Mouse (Mus musculus): ENCODE results near the gene Eef1akmt3.
"Not testable (repeated sequence)": the region's sequence is repeated elsewhere in the genome, so short reads cannot be mapped to it uniquely, and the experiment has no call there.

Eef1akmt3 gene

DNA sequence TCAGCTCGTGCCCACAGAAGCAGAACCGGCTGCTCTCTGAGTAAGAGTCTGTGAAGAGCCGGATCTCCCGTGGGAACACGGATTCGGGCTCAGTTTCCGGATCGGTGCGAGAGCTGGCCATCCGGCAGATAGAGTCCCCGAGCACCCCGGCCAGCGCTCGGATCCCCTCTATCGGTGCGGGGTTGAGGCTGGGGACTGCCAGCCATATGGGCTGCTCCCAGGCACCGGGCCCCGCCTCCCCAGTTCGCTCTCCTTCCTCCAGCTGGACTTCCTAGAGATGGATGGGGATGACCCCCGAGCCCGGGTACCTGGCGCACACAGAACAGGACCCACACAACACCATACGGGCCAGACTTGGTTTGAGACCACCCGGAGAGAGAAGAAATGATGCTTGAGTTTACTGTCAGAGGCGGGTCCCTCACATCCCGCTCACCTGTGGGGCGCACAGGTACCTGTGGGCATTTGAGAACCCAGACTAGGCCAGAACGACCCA, at the start of gene Eef1akmt3, which contains the start of gene Mettl1:
TSS of gene Eef1akmt3 (minus strand) at position 240 of the 493 bp plus-strand sequence.
TSS of gene Mettl1 (plus strand) at position 141 of the 493 bp plus-strand sequence.
- DNase-seq, result no peak

DNA sequence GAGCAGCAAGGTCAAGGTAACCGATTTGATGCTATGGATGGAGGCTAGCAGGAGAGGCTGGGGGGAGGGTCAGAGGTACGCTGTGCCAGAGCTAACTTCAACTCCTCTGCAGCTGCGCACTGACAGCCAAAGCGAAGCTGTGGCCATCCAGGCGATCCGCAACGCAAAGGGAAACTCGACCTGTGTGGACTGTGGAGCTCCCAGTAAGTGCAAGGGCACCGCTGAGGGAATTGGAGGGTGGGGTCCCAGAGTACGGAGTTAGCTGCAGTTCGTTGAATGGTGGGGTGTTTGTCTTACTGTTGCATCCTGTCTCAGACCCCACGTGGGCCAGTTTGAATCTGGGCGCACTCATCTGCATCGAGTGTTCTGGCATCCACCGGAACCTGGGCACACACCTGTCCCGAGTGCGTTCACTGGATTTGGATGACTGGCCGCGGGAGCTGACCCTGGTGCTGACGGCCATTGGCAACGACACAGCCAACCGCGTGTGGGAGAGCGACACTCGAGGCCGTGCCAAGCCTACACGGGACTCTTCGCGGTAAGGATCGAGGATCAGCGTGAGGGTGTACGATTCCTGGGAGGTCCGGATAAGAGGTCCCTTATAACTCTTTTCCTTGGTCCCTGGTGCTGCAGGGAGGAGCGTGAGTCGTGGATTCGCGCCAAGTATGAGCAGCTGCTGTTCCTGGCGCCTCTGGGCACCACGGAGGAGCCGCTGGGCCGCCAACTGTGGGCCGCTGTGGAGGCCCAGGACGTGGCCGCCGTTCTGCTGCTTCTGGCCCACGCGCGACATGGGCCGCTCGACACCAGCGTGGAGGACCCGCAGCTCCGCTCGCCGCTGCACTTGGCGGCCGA, 49.5 kb upstream of the Eef1akmt3 start:
- DNase-seq, result no peak

DNA sequence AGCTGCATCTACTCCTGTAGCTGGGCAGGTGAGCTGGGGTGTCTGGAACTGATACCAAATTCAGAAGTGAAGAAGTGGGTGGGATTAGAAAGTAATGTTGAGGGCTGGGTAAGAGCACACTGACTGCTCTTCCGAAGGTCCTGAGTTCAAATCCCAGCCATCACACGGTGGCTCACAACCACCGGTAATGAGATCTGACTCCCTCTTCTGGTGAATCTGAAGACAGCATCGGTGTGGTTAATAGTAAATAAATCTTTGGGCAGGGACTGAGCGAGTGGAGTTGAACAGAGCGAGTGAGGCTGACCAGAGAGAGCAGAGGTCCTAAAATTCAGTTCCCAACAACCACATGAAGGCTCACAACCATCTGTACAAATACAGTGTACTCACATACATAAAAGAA, 44.3 kb upstream of the Eef1akmt3 start:
- peak; percentile 24 for DNase-seq

DNA sequence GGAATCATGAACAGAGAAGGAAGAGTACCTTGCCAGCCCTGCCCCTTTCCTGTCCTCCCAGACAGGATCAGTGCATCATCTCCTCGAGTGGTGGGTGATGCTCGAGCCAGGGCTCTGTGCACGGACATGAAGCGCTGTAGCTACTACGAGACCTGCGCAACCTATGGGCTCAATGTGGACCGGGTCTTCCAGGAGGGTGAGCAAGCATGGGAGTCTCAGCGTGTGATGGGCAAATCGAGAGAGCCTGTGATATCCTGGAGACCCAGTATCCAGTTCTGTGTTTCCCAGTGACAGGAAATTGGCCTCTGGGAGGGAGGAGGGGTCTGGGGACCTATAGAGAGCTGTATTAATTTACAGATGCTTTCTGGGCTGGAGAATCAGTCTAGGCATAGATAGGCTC, 43.7 kb upstream of the Eef1akmt3 start:
- DNase-seq, result no peak

DNA sequence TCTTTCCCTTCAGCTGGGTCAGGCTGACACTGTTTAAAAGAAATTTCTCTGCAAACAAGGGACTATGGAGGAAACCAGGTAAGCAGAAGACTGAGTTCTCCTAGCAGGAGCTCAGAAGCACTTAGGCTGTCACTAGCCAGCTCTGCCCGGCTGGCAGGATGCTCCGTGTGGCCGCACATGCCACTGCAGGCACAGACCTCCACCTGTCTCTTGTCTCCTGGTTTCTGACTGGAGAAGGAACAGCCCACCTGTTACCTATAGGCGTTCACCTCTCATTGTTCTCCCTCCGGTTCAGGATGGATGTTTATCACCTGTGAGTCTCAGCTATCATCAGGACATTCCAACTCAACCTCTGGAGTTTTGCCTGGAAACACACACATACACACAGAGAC, 42.6 kb upstream of the Eef1akmt3 start:
- DNase-seq, result peak; percentile 59

DNA sequence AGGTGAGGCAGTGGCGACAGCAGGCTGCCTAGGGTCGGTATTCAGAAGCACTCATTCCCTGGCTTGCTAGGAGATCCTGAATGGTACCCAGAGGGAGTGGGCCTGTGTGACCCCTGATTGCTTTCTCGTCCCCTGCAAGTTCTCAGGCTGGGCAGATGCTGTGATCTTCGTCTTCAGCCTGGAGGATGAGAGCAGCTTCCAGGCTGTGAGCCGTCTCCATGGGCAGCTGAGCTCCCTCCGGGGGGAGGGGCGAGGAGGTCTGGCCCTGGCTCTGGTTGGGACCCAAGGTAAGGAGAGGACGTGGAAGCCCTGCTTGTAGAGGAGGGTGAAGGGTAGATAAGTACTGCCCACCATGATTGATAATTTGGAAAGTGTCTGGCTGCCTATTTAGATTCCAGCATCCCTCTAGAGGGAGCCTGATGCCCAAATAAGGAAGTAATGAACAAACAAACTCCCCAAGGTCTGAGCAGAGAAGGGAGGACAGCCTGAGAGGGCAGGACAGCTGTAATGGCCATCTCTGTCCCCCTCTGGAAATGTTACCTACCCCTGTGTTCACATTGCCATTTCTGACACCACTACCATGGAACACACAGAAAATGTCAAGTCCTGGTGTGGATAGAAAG, 42.1 kb upstream of the Eef1akmt3 start:
- DNase-seq, result peak; percentile 46

DNA sequence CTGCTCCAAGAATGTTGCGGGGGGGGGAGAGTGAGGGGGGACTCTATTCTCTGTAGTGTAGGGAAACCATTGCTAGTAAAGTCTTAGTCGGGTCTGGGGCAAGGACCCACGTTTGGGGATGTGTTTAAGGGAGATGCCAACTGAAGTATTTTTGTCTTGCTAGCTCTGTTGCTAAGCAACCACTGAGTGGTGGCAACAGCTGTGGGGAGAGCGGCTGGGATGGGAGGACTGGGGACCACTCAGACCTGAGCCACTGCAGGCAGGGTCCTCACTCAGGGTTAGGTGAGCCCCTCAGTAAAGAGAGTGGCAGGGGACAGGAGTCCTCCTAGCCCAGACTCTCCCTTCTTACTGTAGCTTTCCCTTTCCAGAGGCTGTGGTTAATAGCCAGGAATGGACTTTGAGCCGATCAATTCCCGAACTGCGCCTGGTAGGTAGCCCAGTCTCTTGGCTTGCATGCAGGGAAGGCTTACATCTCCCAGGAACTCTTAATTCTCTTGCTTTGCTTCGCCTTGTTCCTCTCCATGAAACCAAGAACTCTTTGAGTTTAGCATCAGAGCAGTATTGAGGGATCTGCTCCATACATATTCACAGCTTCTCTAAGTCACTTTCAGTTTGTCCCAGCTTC, 40.8 kb upstream of the Eef1akmt3 start:
- DNase-seq, result no peak

DNA sequence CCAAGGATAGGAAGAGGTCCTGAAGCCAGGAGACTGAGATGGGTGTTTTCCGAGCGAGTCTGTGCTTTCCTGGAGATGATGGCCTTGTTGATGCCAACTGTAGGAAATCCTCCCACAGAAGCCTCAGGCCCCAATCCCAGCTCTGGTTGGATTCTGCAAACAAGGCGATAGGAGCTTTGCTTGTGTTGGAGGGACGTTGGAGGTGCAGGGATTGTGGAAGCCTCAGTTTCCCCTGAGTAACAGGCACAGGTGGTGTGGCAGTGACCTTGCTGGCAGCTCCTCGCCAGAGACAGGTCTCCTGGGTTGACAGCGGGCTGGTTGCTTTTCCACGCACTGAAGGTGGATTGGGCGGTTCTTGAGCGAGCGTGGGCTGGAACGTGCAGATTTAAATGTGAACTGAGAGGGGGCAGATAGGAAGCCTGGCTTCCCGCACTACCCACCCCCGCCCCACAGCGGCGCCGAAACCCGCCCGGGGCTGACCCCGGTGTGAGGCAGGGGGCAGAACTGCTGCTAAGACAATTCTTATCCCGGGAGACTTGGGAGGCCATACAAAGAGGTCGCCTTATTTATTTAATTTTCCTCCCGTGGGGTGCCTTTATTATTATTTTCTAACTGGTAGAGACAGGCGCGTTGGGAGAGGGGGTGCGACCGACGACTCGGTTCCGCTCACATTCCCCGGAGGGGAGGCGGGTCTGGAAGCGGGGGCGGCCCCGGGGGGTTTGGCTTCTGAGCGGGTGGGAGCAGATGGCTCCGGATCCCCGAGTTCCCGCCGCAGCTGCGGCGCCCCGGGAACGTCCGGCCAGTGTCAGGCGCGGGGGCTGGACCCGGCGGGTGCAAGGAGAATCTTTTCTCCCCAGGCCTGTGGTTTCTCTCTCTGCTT, 39.8 kb upstream of the Eef1akmt3 start:
- peak; percentile 77 for DNase-seq

DNA sequence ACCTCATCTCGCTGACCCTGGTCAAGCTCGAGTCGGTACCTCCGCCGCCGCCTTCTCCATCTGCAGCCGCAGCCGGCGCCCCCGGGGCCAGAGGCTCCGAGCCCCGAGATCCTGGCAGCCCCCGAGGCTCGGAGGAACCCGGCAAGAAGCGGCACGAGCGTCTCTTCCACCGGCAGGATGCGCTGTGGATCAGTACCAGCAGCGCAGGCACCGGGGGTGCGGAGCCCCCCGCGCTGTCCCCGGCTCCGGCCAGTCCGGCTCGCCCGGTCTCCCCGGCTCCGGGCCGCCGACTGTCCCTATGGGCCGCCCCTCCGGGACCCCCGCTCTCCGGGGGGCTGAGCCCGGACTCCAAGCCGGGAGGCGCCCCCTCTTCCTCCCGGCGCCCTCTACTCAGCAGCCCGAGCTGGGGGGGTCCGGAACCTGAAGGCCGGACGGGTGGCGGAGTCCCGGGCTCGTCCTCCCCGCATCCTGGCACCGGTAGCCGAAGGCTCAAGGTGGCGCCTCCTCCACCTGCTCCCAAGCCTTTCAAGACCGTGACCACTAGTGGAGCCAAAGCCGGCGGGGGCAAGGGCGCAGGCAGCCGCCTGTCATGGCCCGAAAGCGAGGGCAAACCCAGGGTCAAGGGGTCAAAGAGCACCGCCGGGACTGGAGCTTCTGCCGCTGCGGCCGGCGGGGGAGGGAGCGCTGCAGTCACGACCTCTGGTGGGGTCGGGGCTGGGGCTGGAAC, 38.5 kb upstream of the Eef1akmt3 start:
- peak; percentile 77 for DNase-seq

DNA sequence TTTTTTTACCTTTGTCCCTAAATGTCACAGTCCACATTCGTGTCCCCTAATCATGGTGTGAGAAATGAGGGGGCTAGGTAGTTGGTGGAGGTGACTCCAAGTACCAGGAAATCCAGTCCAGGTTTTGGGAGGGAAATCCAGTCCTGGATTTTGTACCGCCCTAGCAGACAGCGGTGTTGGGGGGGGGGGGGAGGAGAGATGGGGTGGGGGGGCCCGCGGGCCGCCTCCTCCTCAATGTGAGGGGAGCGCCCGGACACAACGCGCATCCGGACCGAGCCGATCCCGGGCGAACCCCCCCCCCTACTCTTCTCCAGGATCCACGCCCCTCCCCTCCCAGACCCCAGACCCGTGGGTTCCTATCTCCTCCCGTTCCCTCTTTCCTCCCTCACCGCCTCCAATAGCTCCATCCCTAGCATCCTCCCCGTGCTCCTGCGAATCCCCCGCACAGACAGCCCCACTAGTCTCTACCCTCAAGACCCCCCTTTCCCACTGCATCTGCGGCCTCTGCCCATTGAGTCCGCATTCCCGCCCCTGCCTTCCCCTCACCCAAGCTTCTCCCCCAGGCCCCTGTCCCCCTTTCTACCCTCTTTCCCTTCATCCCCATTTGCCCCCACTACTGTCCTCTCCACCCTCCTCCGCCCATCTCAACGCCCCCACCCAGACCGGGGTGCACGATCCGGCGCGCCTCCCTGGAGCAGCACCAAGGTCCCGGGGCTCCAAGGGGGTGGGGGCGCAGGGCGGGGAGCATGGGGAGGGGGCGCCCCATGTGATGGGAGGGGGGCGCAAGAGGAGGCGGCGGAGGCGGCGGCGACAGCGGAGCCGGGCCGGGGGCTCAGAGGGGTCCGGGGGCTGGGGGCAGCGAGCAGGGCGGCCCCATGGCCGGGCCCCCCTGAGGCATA, 37.6 kb upstream of the Eef1akmt3 start:
- peak; percentile 83 for DNase-seq

DNA sequence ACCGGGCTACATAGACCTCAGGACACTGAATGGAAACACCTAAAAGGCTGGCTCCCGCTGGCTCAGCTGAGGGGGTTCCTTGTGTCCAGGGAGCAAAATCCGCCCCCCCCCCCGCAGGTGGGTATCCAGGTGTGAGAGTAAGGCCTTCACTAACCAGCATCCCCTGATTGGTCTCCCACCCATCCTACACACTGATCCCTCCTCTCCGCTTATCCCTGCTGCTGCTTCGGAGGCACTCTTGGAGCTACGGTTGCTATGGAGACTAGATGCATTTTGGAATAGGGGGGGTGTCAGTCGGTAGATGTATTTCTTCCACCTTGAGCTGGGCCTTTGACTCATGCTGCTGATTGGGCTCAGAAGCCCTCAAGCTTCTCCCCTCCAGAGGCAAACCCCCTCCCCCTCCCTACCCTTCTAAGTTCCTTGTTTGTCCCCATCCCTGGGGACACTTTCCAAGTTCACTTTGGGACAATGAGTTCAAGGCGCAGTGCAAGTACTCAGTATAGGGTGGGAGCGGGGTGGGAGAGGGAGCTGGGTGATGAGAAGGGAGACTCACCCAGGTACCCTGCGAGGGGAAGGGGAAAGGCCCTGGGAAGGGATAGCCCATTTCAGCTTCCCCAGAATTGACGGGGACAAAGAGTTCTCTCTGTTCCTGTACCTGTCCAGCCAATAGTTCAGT, 36.8 kb upstream of the Eef1akmt3 start:
- DNase-seq, result no peak

DNA sequence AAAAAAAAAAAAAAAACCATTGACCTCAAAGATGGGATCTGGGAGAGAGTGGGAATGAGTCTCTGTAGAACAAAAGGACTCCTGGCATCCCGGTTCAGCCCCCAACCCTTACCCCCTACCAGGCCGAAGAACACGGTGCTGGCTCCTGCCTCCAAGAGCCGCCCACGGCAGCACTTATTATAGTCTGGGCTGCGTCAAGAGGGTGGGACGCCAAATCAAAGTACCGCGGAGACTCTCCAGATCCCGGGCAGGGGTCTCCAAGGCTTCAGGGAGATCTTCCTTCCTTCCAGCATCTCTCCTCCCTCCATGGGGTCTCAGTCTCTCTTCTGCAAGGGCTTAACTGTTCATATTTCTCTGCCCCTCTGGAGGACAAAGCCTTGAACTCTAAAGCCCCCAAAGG, 36.2 kb upstream of the Eef1akmt3 start:
- DNase-seq, result no peak

DNA sequence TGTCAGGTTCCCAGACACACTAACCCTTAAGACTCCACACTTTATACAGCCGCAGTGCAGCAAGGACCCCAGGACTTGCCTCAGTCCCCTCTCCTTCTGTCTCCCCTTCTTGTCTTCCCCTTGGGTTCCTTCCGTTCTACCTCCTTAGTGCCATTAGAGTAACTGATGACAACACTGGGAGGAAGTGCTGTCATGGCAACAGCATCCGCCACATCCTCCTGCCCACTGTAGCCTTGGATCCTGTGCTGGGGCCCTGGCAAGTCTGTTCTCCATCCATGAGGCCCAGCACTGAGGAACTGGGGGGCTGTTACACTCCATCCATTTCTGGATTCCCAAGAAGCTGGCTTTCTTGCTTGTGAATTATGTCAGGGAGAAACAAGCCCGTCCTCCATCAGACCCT, 34.8 kb upstream of the Eef1akmt3 start:
- no peak for DNase-seq

DNA sequence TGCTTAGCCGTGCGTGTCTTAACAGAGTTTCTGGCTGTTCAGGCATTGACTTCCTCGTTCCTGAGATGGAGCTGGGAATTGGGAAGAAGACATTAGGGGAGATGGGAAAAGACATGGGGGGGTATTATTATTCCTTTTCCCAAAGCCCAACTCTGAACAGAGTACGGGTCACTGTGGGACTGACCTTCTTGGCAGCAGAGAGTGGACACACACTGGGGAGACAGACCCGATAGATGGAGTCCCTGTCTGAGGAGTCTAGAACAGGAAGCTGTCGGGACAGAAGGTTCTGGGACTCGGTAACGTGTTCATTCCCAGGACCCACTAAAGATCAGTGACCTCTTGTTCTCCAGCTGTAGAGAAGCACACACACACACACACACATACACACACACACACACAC, 34.3 kb upstream of the Eef1akmt3 start:
- DNase-seq, result no peak

DNA sequence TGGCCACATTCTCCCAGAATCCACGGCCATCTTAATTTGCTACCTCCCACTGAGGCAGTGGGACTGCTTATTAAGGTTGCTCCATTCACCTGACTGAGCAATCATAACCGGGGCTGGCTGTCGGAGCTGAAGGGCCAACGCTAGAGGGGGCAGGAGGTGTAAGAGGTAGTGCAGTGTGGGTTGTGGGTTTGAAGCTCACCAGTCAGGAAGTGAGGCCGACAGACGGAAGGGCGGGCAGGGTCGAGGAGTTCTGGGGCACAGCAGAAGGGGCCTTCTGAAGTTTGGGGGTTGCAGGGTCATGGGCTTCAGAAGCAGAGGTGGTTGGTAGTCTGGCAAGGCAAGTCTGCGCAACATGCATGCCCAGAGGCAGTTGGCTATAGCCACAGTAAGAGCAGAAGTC, 33.8 kb upstream of the Eef1akmt3 start, which contains the start of gene Agap2:
TSS of gene Agap2 (plus strand) at position 205 of the 400 bp plus-strand sequence.
- DNase-seq, result no peak

DNA sequence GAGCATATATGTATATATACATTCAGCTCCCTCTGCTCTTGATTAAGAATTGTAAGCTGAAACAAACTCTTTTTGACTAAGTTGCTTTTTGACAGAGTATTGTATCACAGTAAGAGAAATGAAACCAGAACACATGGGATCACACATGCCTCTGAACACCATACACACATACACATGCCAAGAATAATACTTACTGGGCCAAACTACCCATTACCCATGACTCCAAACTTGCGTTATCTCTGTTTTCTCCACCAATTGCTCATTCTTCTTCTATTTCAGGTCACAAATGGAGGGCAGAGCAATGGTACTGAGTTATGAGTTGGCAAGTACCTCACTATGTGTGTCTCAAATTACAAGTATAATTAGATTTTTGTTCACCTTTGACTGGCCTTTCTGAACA, 32.7 kb upstream of the Eef1akmt3 start:
- no peak for DNase-seq

DNA sequence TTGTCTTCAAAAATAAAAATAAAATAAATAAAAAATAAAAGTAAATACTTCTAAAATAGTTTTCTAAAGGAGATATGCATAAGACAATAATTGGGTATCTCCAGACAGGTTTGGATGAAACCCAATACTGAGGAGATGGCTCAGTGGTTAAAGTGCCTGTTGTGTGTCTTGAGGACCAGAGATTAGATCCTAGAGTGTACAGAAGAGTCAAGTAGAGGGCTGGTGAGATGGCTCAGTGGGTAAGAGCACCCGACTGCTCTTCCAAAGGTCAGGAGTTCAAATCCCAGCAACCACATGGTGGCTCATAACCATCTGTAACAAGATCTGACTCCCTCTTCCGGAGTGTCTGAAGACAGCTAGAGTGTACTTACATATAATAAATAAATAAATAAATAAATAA, 31.7 kb upstream of the Eef1akmt3 start:
- not testable (repeated sequence) for DNase-seq

DNA sequence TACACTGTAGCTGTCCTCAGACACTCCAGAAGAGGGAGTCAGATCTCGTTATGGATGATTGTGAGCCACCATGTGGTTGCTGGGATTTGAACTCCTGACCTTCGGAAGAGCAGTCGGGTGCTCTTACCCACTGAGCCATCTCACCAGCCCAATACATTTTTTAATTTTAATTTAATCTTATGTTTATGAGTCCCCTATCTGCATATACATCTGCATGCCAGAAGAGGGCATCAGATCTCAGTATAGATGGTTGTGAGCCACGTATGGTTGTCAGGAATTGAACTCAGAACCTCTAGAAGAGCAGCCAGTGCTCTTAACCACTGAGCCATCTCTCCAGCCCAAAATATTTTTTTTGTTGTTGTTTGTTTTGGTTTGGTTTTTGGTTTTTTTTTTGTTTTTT, 31.0 kb upstream of the Eef1akmt3 start:
- not testable (repeated sequence) for DNase-seq

DNA sequence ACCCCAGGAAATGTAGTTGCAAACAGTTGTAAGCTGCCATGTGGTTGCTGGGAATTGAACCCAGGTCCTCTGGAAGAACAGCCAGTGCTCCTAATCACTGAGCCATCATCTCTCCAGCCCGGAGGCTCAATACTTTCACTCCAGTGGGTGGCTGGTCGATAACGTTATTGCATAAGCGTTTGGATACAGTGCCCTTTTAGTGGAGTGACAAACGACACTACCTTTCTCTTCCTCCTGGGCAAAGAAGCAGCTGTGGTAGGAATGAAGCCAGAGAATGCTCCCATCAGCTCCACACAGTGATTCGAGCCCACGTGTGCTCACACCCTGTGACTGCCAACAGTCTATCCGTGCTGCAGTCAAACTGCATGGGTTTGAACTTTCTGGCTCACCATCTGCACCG, 29.9 kb upstream of the Eef1akmt3 start:
- DNase-seq, result no peak

Data from cerebellum, adult 9-10 months (tissue).